Mouse (Mus musculus): Measurements from ENCODE around the gene Hnrnpa3. TPM values are rescaled to one million over a fixed set of nuclear protein-coding genes. Genes with fewer than 3 reads are reported as not detected.
"Not testable (repeated sequence)": the region's sequence is repeated elsewhere in the genome, so short reads cannot be mapped to it uniquely, and the experiment has no call there.

Hnrnpa3 gene
- polyA plus RNA-seq, 1 experiment from 2014 or later = 171 TPM

GRCm38 (mm10) chr2:75626597-75627440, 32.2 kb upstream of the Hnrnpa3 start:
- no peaks in the 10 kb centered on the region for H3K27me3 ChIP-seq (replicated peaks)
- H3K9me3 ChIP-seq (replicated peaks) = no peaks in the 10 kb centered on the region
- H3K27ac ChIP-seq (replicated peaks) = no peak overlapping the region
- no peaks in the 10 kb centered on the region for H3K4me1 ChIP-seq
- no peak overlapping the region for H3K9ac ChIP-seq (replicated peaks)
- no peak overlapping the region for H3K4me3 ChIP-seq (replicated peaks)
- no peaks in the 10 kb centered on the region for H3K36me3 ChIP-seq
- no peak overlapping the region for H3K4me2 ChIP-seq
- WGBS = 65% methylated on average over 6 of the region's 6 CpGs
- ATAC-seq (ENCODE audit: low FRiP score) = no peak

GRCm38 (mm10) chr2:75628487-75628886, 30.6 kb upstream of the Hnrnpa3 start:
- H3K9me3 ChIP-seq (replicated peaks) = no peaks in the 10 kb centered on the region
- no peak overlapping the region for H3K4me3 ChIP-seq (replicated peaks)
- 93% methylated on average over 8 of the region's 8 CpGs for WGBS
- H3K27ac ChIP-seq (replicated peaks) = no peak overlapping the region
- no peak for ATAC-seq (ENCODE audit: low FRiP score)
- no peaks in the 10 kb centered on the region for H3K27me3 ChIP-seq (replicated peaks)
- no peak overlapping the region for H3K9ac ChIP-seq (replicated peaks)
- no peak overlapping the region for H3K4me2 ChIP-seq
- no peaks in the 10 kb centered on the region for H3K4me1 ChIP-seq
- H3K36me3 ChIP-seq = no peaks in the 10 kb centered on the region

GRCm38 (mm10) chr2:75631421-75631820, 27.6 kb upstream of the Hnrnpa3 start:
- ATAC-seq (ENCODE audit: low FRiP score) = no peak
- H3K9me3 ChIP-seq (replicated peaks) = no peaks in the 10 kb centered on the region
- WGBS = 86% methylated on average over 6 of the region's 6 CpGs

GRCm38 (mm10) chr2:75632043-75632442, 27.0 kb upstream of the Hnrnpa3 start:
- Histone ChIP-seq H3K36me3 (no peaks in the 10 kb centered on the region), H3K9me3 (replicated peaks) (no peaks in the 10 kb centered on the region), H3K9ac (replicated peaks) (no peak overlapping the region), H3K27me3 (replicated peaks) (no peaks in the 10 kb centered on the region), H3K4me3 (replicated peaks) (no peak overlapping the region), H3K4me1 (no peaks in the 10 kb centered on the region), H3K27ac (replicated peaks) (no peak overlapping the region), H3K4me2 (no peak overlapping the region)
- WGBS = 85% methylated on average over 6 of the region's 6 CpGs
- no peak for ATAC-seq (ENCODE audit: low FRiP score)

More at GRCm38 (mm10) chr2:75631421-75631820, 27.6 kb upstream of the Hnrnpa3 start:
- Histone ChIP-seq H3K27me3 (replicated peaks) (no peaks in the 10 kb centered on the region), H3K27ac (replicated peaks) (no peak overlapping the region), H3K4me1 (no peaks in the 10 kb centered on the region), H3K4me3 (replicated peaks) (no peak overlapping the region), H3K4me2 (no peak overlapping the region), H3K36me3 (no peaks in the 10 kb centered on the region), H3K9ac (replicated peaks) (no peak overlapping the region)

- no peaks in the 10 kb centered on the region for H3K36me3 ChIP-seq
- ATAC-seq (ENCODE audit: low FRiP score) = no peak
- no peak overlapping the region for H3K9ac ChIP-seq (replicated peaks)
- H3K4me2 ChIP-seq = no peak overlapping the region
- WGBS = 86% methylated on average over 12 of the region's 12 CpGs
- no peaks in the 10 kb centered on the region for H3K9me3 ChIP-seq (replicated peaks)
- no peak overlapping the region for H3K27ac ChIP-seq (replicated peaks)
- no peaks in the 10 kb centered on the region for H3K4me1 ChIP-seq
- H3K4me3 ChIP-seq (replicated peaks) = no peak overlapping the region
- H3K27me3 ChIP-seq (replicated peaks) = no peaks in the 10 kb centered on the region
These were observed 26.3 kb upstream of the Hnrnpa3 start for GRCm38 (mm10) chr2:75632721-75633181.

- no peak for ATAC-seq (ENCODE audit: low FRiP score)
- H3K9me3 ChIP-seq (replicated peaks) = no peaks in the 10 kb centered on the region
- no peak overlapping the region for H3K27ac ChIP-seq (replicated peaks)
- no peak overlapping the region for H3K9ac ChIP-seq (replicated peaks)
- H3K4me2 ChIP-seq = no peak overlapping the region
- H3K36me3 ChIP-seq = no peaks in the 10 kb centered on the region
- H3K4me3 ChIP-seq (replicated peaks) = no peak overlapping the region
- WGBS = 77% methylated on average over 6 of the region's 6 CpGs
- no peaks in the 10 kb centered on the region for H3K4me1 ChIP-seq
- H3K27me3 ChIP-seq (replicated peaks) = no peaks in the 10 kb centered on the region
These were observed 25.7 kb upstream of the Hnrnpa3 start for GRCm38 (mm10) chr2:75633381-75633780.

- WGBS = 80% methylated on average over 5 of the region's 5 CpGs
These were observed 25.3 kb upstream of the Hnrnpa3 start for GRCm38 (mm10) chr2:75633784-75634183.

GRCm38 (mm10) chr2:75634431-75634830, 24.6 kb upstream of the Hnrnpa3 start:
- ATAC-seq (ENCODE audit: low FRiP score); H3K27ac ChIP-seq (replicated peaks); H3K4me3 ChIP-seq (replicated peaks); H3K4me1 ChIP-seq; H3K27me3 ChIP-seq (replicated peaks); H3K4me2 ChIP-seq; H3K9me3 ChIP-seq (replicated peaks); H3K36me3 ChIP-seq; H3K9ac ChIP-seq (replicated peaks): not testable (repeated sequence)
- 95% methylated on average over 14 of the region's 14 CpGs for WGBS

More at GRCm38 (mm10) chr2:75633784-75634183, 25.3 kb upstream of the Hnrnpa3 start:
- ATAC-seq (ENCODE audit: low FRiP score) = no peak
- Histone ChIP-seq H3K4me3 (replicated peaks) (no peak overlapping the region), H3K4me2 (no peak overlapping the region), H3K27me3 (replicated peaks) (no peaks in the 10 kb centered on the region), H3K4me1 (no peaks in the 10 kb centered on the region), H3K36me3 (no peaks in the 10 kb centered on the region), H3K27ac (replicated peaks) (no peak overlapping the region), H3K9ac (replicated peaks) (no peak overlapping the region), H3K9me3 (replicated peaks) (no peaks in the 10 kb centered on the region)

- no peaks in the 10 kb centered on the region for H3K27me3 ChIP-seq (replicated peaks)
- no peak for ATAC-seq (ENCODE audit: low FRiP score)
- WGBS = 69% methylated on average over 6 of the region's 6 CpGs
- no peaks in the 10 kb centered on the region for H3K9me3 ChIP-seq (replicated peaks)
- no peak overlapping the region for H3K4me3 ChIP-seq (replicated peaks)
- no peak overlapping the region for H3K9ac ChIP-seq (replicated peaks)
- H3K27ac ChIP-seq (replicated peaks) = no peak overlapping the region
- no peaks in the 10 kb centered on the region for H3K4me1 ChIP-seq
- no peak overlapping the region for H3K4me2 ChIP-seq
- H3K36me3 ChIP-seq = no peaks in the 10 kb centered on the region
These were observed 22.6 kb upstream of the Hnrnpa3 start for GRCm38 (mm10) chr2:75636261-75637054.

- H3K4me3 ChIP-seq (replicated peaks); H3K4me2 ChIP-seq; H3K27ac ChIP-seq (replicated peaks); H3K9me3 ChIP-seq (replicated peaks); H3K27me3 ChIP-seq (replicated peaks); H3K36me3 ChIP-seq; H3K9ac ChIP-seq (replicated peaks); ATAC-seq (ENCODE audit: low FRiP score); H3K4me1 ChIP-seq: not testable (repeated sequence)
- WGBS = 95% methylated on average over 2 of the region's 2 CpGs
These were observed 22.1 kb upstream of the Hnrnpa3 start for GRCm38 (mm10) chr2:75637055-75637304.

- Histone ChIP-seq H3K9me3 (replicated peaks) (no peaks in the 10 kb centered on the region), H3K27me3 (replicated peaks) (no peaks in the 10 kb centered on the region), H3K9ac (replicated peaks) (no peak overlapping the region), H3K36me3 (no peaks in the 10 kb centered on the region), H3K4me1 (no peaks in the 10 kb centered on the region), H3K4me2 (no peak overlapping the region), H3K4me3 (replicated peaks) (no peak overlapping the region), H3K27ac (replicated peaks) (no peak overlapping the region)
- ATAC-seq (ENCODE audit: low FRiP score) = no peak
These were observed 21.7 kb upstream of the Hnrnpa3 start for GRCm38 (mm10) chr2:75637361-75637760.

- H3K27ac ChIP-seq (replicated peaks); H3K9ac ChIP-seq (replicated peaks); H3K27me3 ChIP-seq (replicated peaks); H3K4me1 ChIP-seq; H3K36me3 ChIP-seq; H3K4me3 ChIP-seq (replicated peaks); H3K9me3 ChIP-seq (replicated peaks); ATAC-seq (ENCODE audit: low FRiP score); H3K4me2 ChIP-seq: not testable (repeated sequence)
- 91% methylated on average over 6 of the region's 6 CpGs for WGBS
These were observed 21.2 kb upstream of the Hnrnpa3 start for GRCm38 (mm10) chr2:75637822-75638221.
